Mouse (Mus musculus) erythroblast, embryonic 14.5 days (primary cell): ENCODE measurements around the gene Ndufs2.

Experiments used
- GATA1 ChIP-seq: IDR thresholded peaks from 2 replicates; pipeline ENCODE4 v1.6.1; 2012; ENCODE audit warnings: low read length, inconsistent platforms, mixed read lengths
- TAL1 ChIP-seq: IDR thresholded peaks from 3 replicates; pipeline ENCODE4 v1.6.1; 2012; ENCODE audit warnings: low read length, inconsistent platforms, mixed read lengths

DNA sequence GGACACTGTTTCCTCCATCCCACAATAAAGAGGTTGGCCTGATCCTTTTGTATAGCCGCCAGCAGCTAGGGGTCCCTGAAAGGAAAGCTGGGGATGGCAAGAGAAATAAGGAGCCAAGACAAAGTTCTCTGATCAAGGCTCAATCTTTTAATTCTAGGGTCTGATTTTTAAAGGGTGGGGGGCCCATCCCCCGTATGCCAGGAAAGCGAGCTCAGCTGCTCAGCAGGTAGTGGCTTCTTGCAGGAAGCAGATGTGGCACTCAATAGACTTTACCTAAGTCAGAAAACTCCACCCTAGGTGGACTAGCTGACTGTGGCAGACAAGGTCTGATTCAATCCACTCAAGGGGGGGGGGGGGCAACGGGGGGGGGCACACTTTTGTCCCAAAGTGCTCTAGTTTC is 24.4 kb downstream of the Ndufs2 start:
- TF ChIP-seq TAL1 (no peak), GATA1 (no peak)
